Mouse (Mus musculus) thymus, adult 2 months (tissue): ENCODE results near the gene Slc8b1. TPM values are rescaled to one million over a fixed set of nuclear protein-coding genes. Genes with fewer than 3 reads are reported as not detected.

Experiments
- DNase-seq: peaks from one replicate; pipeline ENCODE4 v3.0.0; 2021
- H3K27ac ChIP-seq: fragments of 200-500 bp; 2 replicates; pipeline ENCODE4 v1.5.1; 2012; ENCODE audit warnings: low read length, control low read depth; ENCODE audit not compliant: control insufficient read depth, insufficient read depth
- H3K27me3 ChIP-seq: fragments of 200-500 bp; 2 replicates; pipeline ENCODE4 v1.6.1; 2012; ENCODE audit warnings: mild to moderate bottlenecking, low read length, moderate library complexity, mixed read lengths; ENCODE audit not compliant: control insufficient read depth, insufficient read depth
- H3K36me3 ChIP-seq: fragments of 200-500 bp; 2 replicates; pipeline ENCODE4 v1.6.1; 2012; ENCODE audit warnings: mild to moderate bottlenecking, low read length, moderate library complexity; ENCODE audit not compliant: control insufficient read depth, insufficient read depth
- H3K4me1 ChIP-seq: fragments of 200-500 bp; replicated peaks from 2 replicates; pipeline ENCODE4 v1.6.1; 2012; ENCODE audit warnings: low read length; ENCODE audit not compliant: control insufficient read depth, insufficient read depth
- H3K4me3 ChIP-seq: fragments of 200-500 bp; 2 replicates; pipeline ENCODE4 v1.5.1; 2012; ENCODE audit warnings: mild to moderate bottlenecking, low read length, control low read depth, moderate library complexity; ENCODE audit not compliant: control insufficient read depth, insufficient read depth
- CTCF ChIP-seq: fragments of 200-500 bp; IDR thresholded peaks from 2 replicates; pipeline ENCODE4 v1.5.1; 2012; ENCODE audit warnings: mild to moderate bottlenecking, control low read depth, low read length, moderate library complexity, borderline replicate concordance; ENCODE audit not compliant: control insufficient read depth, poor library complexity, insufficient read depth; ENCODE audit errors: extremely low read depth
- POLR2A ChIP-seq: fragments of 200-500 bp; IDR thresholded peaks from 2 replicates; pipeline ENCODE4 v1.6.1; 2012; ENCODE audit warnings: mild to moderate bottlenecking, low read length, control low read depth, moderate library complexity; ENCODE audit not compliant: control insufficient read depth, poor library complexity, insufficient read depth; ENCODE audit errors: extremely low read depth
- WGBS: fragments of 180-500 bp; shearing (Covaris S2); methylation state at CpG from one replicate; pipeline ENCODE4 v1.1.7; 2018; 5-methylcytosine and 5-hydroxymethylcytosine counted together
- polyA plus RNA-seq: library from polyadenylated mRNA; depleted of rRNA; stranded (reverse); fragments of >200 nt; gene quantifications from 2 replicates; pipeline ENCODE4 v1.2.3, GENCODE M21; 2012; rRNA removed

Slc8b1 gene
- polyA plus RNA-seq, result 21.9 and 29.1 TPM in 2 replicates

- under 1% methylated on average over 36 of the region's 36 CpGs for WGBS
- TF ChIP-seq CTCF, result 0 out of 2 replicates have a peak, but pooled peaks have one; percentile 24
- peak; percentile 39; the same call in 1 of the 2 replicates for TF ChIP-seq POLR2A
- peaks cover 16% of the 10 kb centered on the region for H3K4me1 ChIP-seq
- no peak within 1 kb of the TSS; the same call in 1 of the 2 replicates for H3K27ac ChIP-seq
- no peaks in the 10 kb centered on the region for H3K27me3 ChIP-seq
- H3K36me3 ChIP-seq, result no peaks in the 10 kb centered on the region
- peak; percentile 92 for DNase-seq
- H3K4me3 ChIP-seq, result peak within 1 kb of the TSS; percentile 61
These were observed at the start of gene Slc8b1 for GRCm38 (mm10) chr5:120510982-120511642. Gene Slc8b1, plus strand, starts transcription at chr5:120511168.

- Histone ChIP-seq H3K4me1 (no peaks in the 10 kb centered on the region), H3K27me3 (no peaks in the 10 kb centered on the region), H3K36me3 (no peaks in the 10 kb centered on the region), H3K27ac (no peak overlapping the region), H3K4me3 (no peak overlapping the region)
- no peak for TF ChIP-seq CTCF
- TF ChIP-seq POLR2A, result no peak
- 71% methylated on average over 15 of the region's 15 CpGs for WGBS
- DNase-seq, result no peak
These were observed 49.1 kb upstream of the Slc8b1 start for GRCm38 (mm10) chr5:120461902-120462301.

DNA sequence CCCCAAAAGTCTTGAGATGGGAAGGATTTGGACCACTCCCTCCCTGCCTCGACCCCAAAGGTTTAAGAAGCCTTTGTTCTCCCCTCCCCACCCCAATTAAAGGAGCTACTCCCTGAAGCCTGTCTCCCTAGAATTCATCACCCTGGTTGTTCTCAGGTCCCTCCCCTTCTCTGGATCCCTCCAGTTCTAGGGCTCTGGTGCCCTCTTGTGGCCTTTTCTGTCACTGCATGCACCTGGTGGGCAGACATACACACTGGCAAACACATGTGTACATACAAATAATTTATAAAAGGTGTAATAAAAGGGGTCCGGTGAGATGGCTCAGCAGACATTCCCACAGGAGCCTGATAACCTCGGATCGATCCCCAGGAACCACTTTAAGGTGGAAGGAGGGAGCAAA is 46.6 kb upstream of the Slc8b1 start:
- Histone ChIP-seq H3K36me3 (no peaks in the 10 kb centered on the region), H3K27me3 (no peaks in the 10 kb centered on the region), H3K4me1 (no peaks in the 10 kb centered on the region), H3K4me3 (no peak overlapping the region), H3K27ac (no peak overlapping the region)
- DNase-seq, result no peak
- whole genome bisulfite sequencing, result 84% methylated on average over 4 of the region's 4 CpGs
- TF ChIP-seq POLR2A (no peak), CTCF (no peak)

GRCm38 (mm10) chr5:120465062-120465461 is 45.9 kb upstream of the Slc8b1 start:
- no peaks in the 10 kb centered on the region for H3K36me3 ChIP-seq
- DNase-seq, result peak; percentile 45

DNA sequence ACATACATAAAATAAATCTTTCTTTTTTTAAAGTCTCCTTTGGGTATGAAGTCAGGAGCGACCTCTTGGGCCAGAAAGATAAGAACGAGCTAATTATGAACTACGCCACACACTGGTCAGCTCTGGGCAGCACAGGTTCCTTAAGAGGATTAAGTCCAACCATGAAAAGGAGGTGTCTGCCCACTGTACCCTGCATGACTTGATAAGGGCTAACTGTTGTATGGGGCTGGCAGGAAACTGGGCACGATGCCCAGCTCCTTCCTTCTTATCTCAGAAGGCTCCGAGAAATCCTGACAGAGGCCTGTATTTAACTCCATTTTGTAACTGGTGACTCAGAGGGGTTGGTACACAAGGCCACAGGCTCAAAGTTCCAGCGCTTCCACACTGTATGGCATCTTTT is 45.1 kb upstream of the Slc8b1 start:
- H3K4me3 ChIP-seq, result no peak overlapping the region
- TF ChIP-seq CTCF (no peak), POLR2A (no peak)
- H3K36me3 ChIP-seq, result no peaks in the 10 kb centered on the region
- 42% methylated on average over 6 of the region's 6 CpGs for WGBS
- H3K27ac ChIP-seq, result no peak overlapping the region
- DNase-seq, result no peak
- no peaks in the 10 kb centered on the region for H3K27me3 ChIP-seq
- no peaks in the 10 kb centered on the region for H3K4me1 ChIP-seq

More at GRCm38 (mm10) chr5:120465062-120465461, 45.9 kb upstream of the Slc8b1 start:
- Histone ChIP-seq H3K4me3 (no peak overlapping the region), H3K27ac (no peak overlapping the region), H3K27me3 (no peaks in the 10 kb centered on the region), H3K4me1 (no peaks in the 10 kb centered on the region)
- TF ChIP-seq POLR2A (no peak), CTCF (peak; percentile 90)
- WGBS, result 42% methylated on average over 5 of the region's 5 CpGs

GRCm38 (mm10) chr5:120467026-120467425 is 43.9 kb upstream of the Slc8b1 start:
- no peaks in the 10 kb centered on the region for H3K4me1 ChIP-seq
- H3K36me3 ChIP-seq, result no peaks in the 10 kb centered on the region
- TF ChIP-seq POLR2A, result no peak
- H3K27me3 ChIP-seq, result no peaks in the 10 kb centered on the region
- H3K4me3 ChIP-seq, result no peak overlapping the region
- DNase-seq, result no peak
- no peak overlapping the region for H3K27ac ChIP-seq
- WGBS, result 76% methylated on average over 4 of the region's 4 CpGs
